Mouse (Mus musculus): ENCODE data around the gene Ppp1r13b.

- TF ChIP-seq POLR2A (IDR thresholded peaks at IDR 0.05; ENCODE audit: borderline replicate concordance, extremely low read depth, low read depth, low read length) (no peak), CTCF (IDR thresholded peaks at IDR 0.05; ENCODE audit: insufficient read depth, low read length) (no peak)
Measured at GRCm38 (mm10) chr12:111932513-111932912, 24.6 kb upstream of the Ppp1r13b start.
